In the genomic region with DNA sequence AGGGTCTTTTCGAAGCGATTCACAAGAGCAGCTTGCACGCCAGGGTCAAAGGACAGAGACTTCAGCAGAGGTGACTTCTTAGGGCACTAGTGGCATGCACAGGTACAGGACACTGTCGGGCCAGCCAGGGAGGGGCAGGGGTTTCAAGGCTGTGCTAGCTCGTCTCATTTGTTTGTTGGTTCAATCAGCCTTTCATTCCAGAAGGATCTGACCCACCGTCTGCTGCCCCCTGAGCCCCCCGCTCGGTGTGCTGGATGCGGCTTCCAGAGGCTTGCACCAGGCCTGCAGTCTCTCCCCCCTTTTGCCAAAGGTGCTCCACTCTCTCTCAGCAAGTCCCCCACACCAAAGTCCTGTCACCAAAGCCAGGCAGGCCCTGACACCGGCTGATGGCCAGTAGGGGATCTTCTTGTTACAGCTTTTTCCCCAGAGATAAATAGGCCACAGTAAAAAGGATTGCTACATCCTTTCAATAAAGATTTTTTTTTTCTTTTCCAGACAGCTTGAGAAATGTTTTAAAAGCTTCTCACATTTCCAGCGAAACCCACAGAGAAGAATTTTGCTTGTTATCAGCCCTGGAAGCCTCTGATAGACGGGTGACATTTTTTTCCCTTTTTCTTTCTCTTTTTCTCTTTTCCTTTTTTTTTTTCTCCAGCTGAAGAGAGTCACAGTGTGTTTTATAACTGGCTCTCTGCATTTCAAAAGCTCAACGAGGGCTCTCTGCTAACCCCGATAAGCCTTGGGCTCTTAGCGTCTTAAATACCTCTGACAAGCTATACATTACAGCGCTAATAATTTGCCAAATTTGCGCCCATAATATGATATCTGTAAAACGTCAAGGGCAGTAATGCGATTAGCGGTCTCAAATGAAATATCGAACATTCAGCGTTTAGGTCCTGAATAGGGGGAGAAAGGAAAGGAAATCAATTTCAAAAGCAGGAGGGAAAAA, we compare ENCODE assay signal across 11 mouse cellular contexts.
DNase-seq lines count a peak whose midpoint lies in the region; ATAC-seq and TF ChIP-seq lines count a peak whose summit lies in the region.
"Had no signal": no experiment of that assay in that cellular context is flagged by ENCODE, and none has a peak within 500 bp of the region (broad histone marks: within the 10 kb centered on the region; RNA-seq: fewer than 3 reads in every experiment).

No protein-coding gene starts in this region.

- no peaks in the 10 kb centered on the region for H3K36me3 ChIP-seq in intestine, embryonic 14.5 days (ENCODE audit: control insufficient read depth, insufficient read depth, low read length)
- H3K36me3 ChIP-seq in intestine, embryonic 16.5 days (ENCODE audit: control insufficient read depth, insufficient read depth, low read length) = no peaks in the 10 kb centered on the region
- no peaks in the 10 kb centered on the region for H3K36me3 ChIP-seq in hindbrain, embryonic 11.5 days (ENCODE audit: control insufficient read depth, insufficient read depth, low read length)
- H3K36me3 ChIP-seq in midbrain, embryonic 11.5 days (ENCODE audit: control insufficient read depth, insufficient read depth, low read length) = no peaks in the 10 kb centered on the region

- H3K9ac ChIP-seq in intestine, embryonic 14.5 days (ENCODE audit: low read length) = no peak overlapping the region
- H3K9ac ChIP-seq in intestine, embryonic 16.5 days (ENCODE audit: low read depth, low read length) = no peak overlapping the region
- no peak overlapping the region for H3K9ac ChIP-seq in hindbrain, embryonic 11.5 days (ENCODE audit: low read depth, low read length)
- H3K9ac ChIP-seq in midbrain, embryonic 11.5 days (ENCODE audit: low read length) = no peak overlapping the region

- H3K4me2 ChIP-seq in intestine, embryonic 14.5 days (ENCODE audit: low read length) = peak overlapping the region; percentile 33
- H3K4me2 ChIP-seq in intestine, embryonic 16.5 days (ENCODE audit: low read depth, low read length) = no peak overlapping the region
- H3K4me2 ChIP-seq in hindbrain, embryonic 11.5 days (replicated peaks; ENCODE audit: low read depth, low read length) = 0 out of 2 replicates have a peak overlapping the region, but pooled peaks have one; percentile 8
- no peak overlapping the region; the same call in 1 of the 2 replicates for H3K4me2 ChIP-seq in midbrain, embryonic 11.5 days

- no peak for DNase-seq in intestine, embryonic 14.5 days (ENCODE audit: low spot score)
- DNase-seq in hindbrain, embryonic 11.5 days (ENCODE audit: low spot score) = no peak
- peak; percentile 90 for DNase-seq in midbrain, embryonic 11.5 days (ENCODE audit: low spot score, missing footprints)
- no peak for DNase-seq in layer of hippocampus, postnatal 14 days (ENCODE audit: low spot score in 2 of 2)
- DNase-seq in B cell, adult 2 months = no peak
- DNase-seq in left cerebral cortex, postnatal 25 days (ENCODE audit: low spot score in 2 of 2) = no peak
- DNase-seq: adrenal gland, postnatal 14 days; heart, adult 2 months had no signal

- intact Hi-C loops in left cerebral cortex, postnatal 25 days (cut with DNase I) = no loop called here

- 31% methylated on average over 22 of the region's 22 CpGs for WGBS in intestine, embryonic 14.5 days
- 35% methylated on average over 22 of the region's 22 CpGs for WGBS in intestine, embryonic 16.5 days
- WGBS in hindbrain, embryonic 11.5 days = 30% methylated on average over 22 of the region's 22 CpGs
- 24% methylated on average over 22 of the region's 22 CpGs for WGBS in midbrain, embryonic 11.5 days

- H3K4me1 ChIP-seq in intestine, embryonic 14.5 days (replicated peaks; ENCODE audit: control insufficient read depth, insufficient read depth, low read length) = peaks cover 10% of the 10 kb centered on the region
- peaks cover 4% of the 10 kb centered on the region; the same call in 1 of the 2 replicates for H3K4me1 ChIP-seq in intestine, embryonic 16.5 days (ENCODE audit: control insufficient read depth, insufficient read depth, low read length)
- H3K4me1 ChIP-seq in cortical plate, adult 2 months (ENCODE audit: control insufficient read depth, insufficient read depth, low read length) = no peaks in the 10 kb centered on the region
- peaks cover 17% of the 10 kb centered on the region for H3K4me1 ChIP-seq in hindbrain, embryonic 11.5 days (replicated peaks; ENCODE audit: control insufficient read depth, insufficient read depth, low read length)
- H3K4me1 ChIP-seq in midbrain, embryonic 11.5 days (ENCODE audit: control insufficient read depth, insufficient read depth, low read length) = peaks cover 26% of the 10 kb centered on the region

- no peak for ATAC-seq in intestine, embryonic 14.5 days (replicated peaks; ENCODE audit: low FRiP score, low TSS enrichment, low read depth)
- ATAC-seq in intestine, embryonic 16.5 days = no peak
- no peak for ATAC-seq in hindbrain, embryonic 11.5 days (ENCODE audit: low FRiP score)
- no peak; the same call in 1 of the 2 replicates for ATAC-seq in midbrain, embryonic 11.5 days (ENCODE audit: low FRiP score)

- no peak for TF ChIP-seq CTCF in cortical plate, adult 2 months (IDR thresholded peaks at IDR 0.05; ENCODE audit: extremely low read depth, insufficient read depth, low read length)

- TF ChIP-seq POLR2A in cortical plate, adult 2 months (IDR thresholded peaks at IDR 0.05; ENCODE audit: extremely low read depth, insufficient read depth, low read length) = no peak

- H3K4me3 ChIP-seq in intestine, embryonic 14.5 days (ENCODE audit: low read depth, low read length) = no peak overlapping the region
- H3K4me3 ChIP-seq in intestine, embryonic 16.5 days (ENCODE audit: low read length) = no peak overlapping the region
- H3K4me3 ChIP-seq in cortical plate, adult 2 months (ENCODE audit: insufficient read depth, low read length) = no peak overlapping the region
- no peak overlapping the region for H3K4me3 ChIP-seq in hindbrain, embryonic 11.5 days (ENCODE audit: low read depth, low read length)
- no peak overlapping the region for H3K4me3 ChIP-seq in midbrain, embryonic 11.5 days (ENCODE audit: low read depth, low read length)
- H3K4me3 ChIP-seq: heart, adult 2 months had no signal

- H3K9me3 ChIP-seq in intestine, embryonic 14.5 days (ENCODE audit: control insufficient read depth, low read length) = no peaks in the 10 kb centered on the region
- H3K9me3 ChIP-seq in intestine, embryonic 16.5 days (ENCODE audit: control insufficient read depth, low read length) = no peaks in the 10 kb centered on the region
- H3K9me3 ChIP-seq in hindbrain, embryonic 11.5 days (ENCODE audit: control insufficient read depth, low read length) = no peaks in the 10 kb centered on the region
- H3K9me3 ChIP-seq in midbrain, embryonic 11.5 days (ENCODE audit: control insufficient read depth, low read length) = no peaks in the 10 kb centered on the region

- H3K27me3 ChIP-seq in intestine, embryonic 14.5 days (replicated peaks; ENCODE audit: control insufficient read depth, insufficient read depth, low read length) = no peaks in the 10 kb centered on the region
- H3K27me3 ChIP-seq in intestine, embryonic 16.5 days (replicated peaks; ENCODE audit: control insufficient read depth, insufficient read depth, low read length) = peaks cover 8% of the 10 kb centered on the region; the same call in 1 of the 2 replicates
- peaks cover 68% of the 10 kb centered on the region for H3K27me3 ChIP-seq in hindbrain, embryonic 11.5 days (ENCODE audit: control insufficient read depth, insufficient read depth, low read length)
- peaks cover 29% of the 10 kb centered on the region for H3K27me3 ChIP-seq in midbrain, embryonic 11.5 days (ENCODE audit: control insufficient read depth, insufficient read depth, low read length)
- H3K27me3 ChIP-seq: CH12.LX had no signal

- H3K27ac ChIP-seq in intestine, embryonic 14.5 days (ENCODE audit: low read depth) = no peak overlapping the region
- no peak overlapping the region for H3K27ac ChIP-seq in intestine, embryonic 16.5 days (ENCODE audit: low read length)
- H3K27ac ChIP-seq in cortical plate, adult 2 months (ENCODE audit: insufficient read depth, low read length) = peak overlapping the region; percentile 15; the same call in 1 of the 2 replicates
- H3K27ac ChIP-seq in hindbrain, embryonic 11.5 days (ENCODE audit: low read depth, low read length) = 0 out of 2 replicates have a peak overlapping the region, but pooled peaks have one; percentile 10
- H3K27ac ChIP-seq in midbrain, embryonic 11.5 days (ENCODE audit: low read depth, low read length) = no peak overlapping the region; the same call in 1 of the 2 replicates
- H3K27ac ChIP-seq: heart, adult 2 months had no signal

Comparison
In these comparisons a context has a peak if more than half of its experiments do, and no peak if none do; other contexts are left out.
1. H3K4me2 ChIP-seq: peak in intestine, embryonic 14.5 days (single experiment) and hindbrain, embryonic 11.5 days (single experiment); none in intestine, embryonic 16.5 days (single experiment) and midbrain, embryonic 11.5 days (single experiment).
2. H3K27ac ChIP-seq: peak in cortical plate, adult 2 months (single experiment) and hindbrain, embryonic 11.5 days (single experiment); none in intestine, embryonic 14.5 days (single experiment), intestine, embryonic 16.5 days (single experiment) and midbrain, embryonic 11.5 days (single experiment).